Mouse (Mus musculus) embryo, embryonic 9.5 days (tissue): ENCODE measurements at regions not wholly inside any gene's neighbourhood (a gene's known extent, or its start where the extent isn't known, plus 50 kb on each side); places are given as distances from the start of the nearest gene placed in this dataset.

ENCODE experiments used
- DNase-seq: peaks from one replicate; pipeline ENCODE4 v3.0.0-alpha.2; 2017; ENCODE audit errors: extremely low spot score

- no peak for DNase-seq
Measured at GRCm38 (mm10) chr15:86566111-86566510, 351.9 kb downstream of the Tbc1d22a start.

- DNase-seq: peak; percentile 53
Measured at GRCm38 (mm10) chr15:86574311-86574710, 360.1 kb downstream of the Tbc1d22a start.

- DNase-seq: no peak
Measured at GRCm38 (mm10) chr15:86576666-86577065, 362.4 kb downstream of the Tbc1d22a start.

- no peak for DNase-seq
Measured at GRCm38 (mm10) chr15:86578689-86579088, 364.4 kb downstream of the Tbc1d22a start.

GRCm38 (mm10) chr15:86582240-86583090 is 368.2 kb downstream of the Tbc1d22a start:
- DNase-seq: no peak

- no peak for DNase-seq
Measured at GRCm38 (mm10) chr15:86585716-86586115, 371.5 kb downstream of the Tbc1d22a start.

- no peak for DNase-seq
Measured at GRCm38 (mm10) chr15:86587209-86587608, 372.9 kb downstream of the Tbc1d22a start.

- DNase-seq: no peak
Measured at GRCm38 (mm10) chr15:86590033-86590432, 375.8 kb downstream of the Tbc1d22a start.

- no peak for DNase-seq
Measured at GRCm38 (mm10) chr15:86590896-86591295, 376.6 kb downstream of the Tbc1d22a start.

GRCm38 (mm10) chr15:86593404-86593803 is 379.1 kb downstream of the Tbc1d22a start:
- DNase-seq: no peak

GRCm38 (mm10) chr15:86606411-86606810 is 392.2 kb downstream of the Tbc1d22a start:
- DNase-seq: no peak

- no peak for DNase-seq
Measured at GRCm38 (mm10) chr15:86609692-86610091, 395.4 kb downstream of the Tbc1d22a start.

- no peak for DNase-seq
Measured at GRCm38 (mm10) chr15:86631376-86631775, 417.1 kb downstream of the Tbc1d22a start.

- DNase-seq: no peak
Measured at GRCm38 (mm10) chr15:86645244-86645643, 431.0 kb downstream of the Tbc1d22a start.

- no peak for DNase-seq
Measured at GRCm38 (mm10) chr15:86648131-86648530, 433.9 kb downstream of the Tbc1d22a start.

GRCm38 (mm10) chr15:86673096-86673520 is 458.8 kb downstream of the Tbc1d22a start:
- DNase-seq: peak; percentile 36

GRCm38 (mm10) chr15:86677016-86677415 is 462.8 kb downstream of the Tbc1d22a start:
- DNase-seq: no peak

- no peak for DNase-seq
Measured at GRCm38 (mm10) chr15:86683081-86683480, 468.8 kb downstream of the Tbc1d22a start.

- no peak for DNase-seq
Measured at GRCm38 (mm10) chr15:86689694-86690093, 475.4 kb downstream of the Tbc1d22a start.

GRCm38 (mm10) chr15:86696806-86697205 is 482.5 kb downstream of the Tbc1d22a start:
- DNase-seq: no peak

- DNase-seq: no peak
Measured at GRCm38 (mm10) chr15:86710429-86710828, 496.2 kb downstream of the Tbc1d22a start.

- DNase-seq: no peak
Measured at GRCm38 (mm10) chr15:86718376-86718775, 504.1 kb downstream of the Tbc1d22a start.

- no peak for DNase-seq
Measured at GRCm38 (mm10) chr15:86719088-86719487, 504.8 kb downstream of the Tbc1d22a start.

GRCm38 (mm10) chr15:86721131-86721530 is 506.9 kb downstream of the Tbc1d22a start:
- DNase-seq: no peak
